Mouse (Mus musculus) myocyte (in vitro differentiated cells): ENCODE data around the gene Nhlh2. TPM values are rescaled to one million over a fixed set of nuclear protein-coding genes. Genes with fewer than 3 reads are reported as not detected.

Experiments
- H3K27me3 ChIP-seq: one replicate; pipeline ENCODE4 v1.6.1; 2011; ENCODE audit not compliant: control insufficient read depth, insufficient read depth, insufficient read length
- H3K36me3 ChIP-seq: one replicate; pipeline ENCODE4 v1.6.1; 2011; ENCODE audit not compliant: control insufficient read depth, insufficient read depth
- H3K4me2 ChIP-seq: one replicate; pipeline ENCODE4 v1.6.1; 2011; ENCODE audit warnings: low read depth, control low read depth
- H3K4me3 ChIP-seq: one replicate; pipeline ENCODE4 v1.5.1; 2011; ENCODE audit warnings: mild to moderate bottlenecking, control low read depth, moderate library complexity
- H3K79me2 ChIP-seq: one replicate; pipeline ENCODE4 v1.6.1; 2011; ENCODE audit not compliant: control insufficient read depth, insufficient read depth
- H3ac ChIP-seq: one replicate; pipeline ENCODE4 v1.6.1; 2011; ENCODE audit not compliant: control insufficient read depth, insufficient read length
- CEBPB ChIP-seq: IDR thresholded peaks from 2 replicates; pipeline ENCODE4 v1.6.1; 2011; ENCODE audit warnings: mild to moderate bottlenecking, moderate library complexity; ENCODE audit not compliant: poor library complexity, insufficient read depth, severe bottlenecking
- E2F4 ChIP-seq: IDR thresholded peaks from one replicate; pipeline ENCODE4 v1.6.1; 2011; ENCODE audit warnings: mild to moderate bottlenecking, control low read depth, moderate library complexity; ENCODE audit not compliant: insufficient read depth
- MAX ChIP-seq: IDR thresholded peaks from one replicate; pipeline ENCODE4 v1.6.1; 2011; ENCODE audit warnings: low read depth, mild to moderate bottlenecking, control low read depth
- MYOD1 ChIP-seq, 3 experiments: IDR thresholded peaks; one replicate each; pipeline ENCODE4 v1.6.1; 2011; ENCODE audit warnings: control low read depth in 2 of 3, low read depth in 2 of 3, mild to moderate bottlenecking in 2 of 3, moderate library complexity in 1 of 3; ENCODE audit not compliant: insufficient read length in 2 of 3, control insufficient read depth in 1 of 3
- MYOG ChIP-seq, 3 experiments: IDR thresholded peaks; one replicate each; pipeline ENCODE4 v1.6.1; 2011; ENCODE audit warnings: control low read depth in 2 of 3, low read depth in 2 of 3, mild to moderate bottlenecking in 2 of 3; ENCODE audit not compliant: insufficient read length in 2 of 3, control insufficient read depth in 1 of 3, insufficient read depth in 1 of 3
- POLR2A ChIP-seq: IDR thresholded peaks from one replicate; pipeline ENCODE4 v1.6.1; 2011; ENCODE audit warnings: low read depth, mild to moderate bottlenecking, control low read depth, moderate library complexity; ENCODE audit not compliant: insufficient read length
- POLR2AphosphoS2 ChIP-seq: IDR thresholded peaks from one replicate; pipeline ENCODE4 v1.6.1; 2011; ENCODE audit warnings: low read depth, control low read depth; ENCODE audit not compliant: insufficient read length
- REST ChIP-seq: IDR thresholded peaks from one replicate; pipeline ENCODE4 v1.6.1; 2011; ENCODE audit warnings: mild to moderate bottlenecking, control low read depth, moderate library complexity; ENCODE audit not compliant: insufficient read depth, insufficient read length
- SRF ChIP-seq: IDR thresholded peaks from one replicate; pipeline ENCODE4 v1.6.1; 2011; ENCODE audit warnings: low read depth; ENCODE audit not compliant: control insufficient read depth, insufficient read length
- TCF12 ChIP-seq: IDR thresholded peaks from one replicate; pipeline ENCODE4 v1.6.1; 2011; ENCODE audit warnings: mild to moderate bottlenecking, control low read depth; ENCODE audit not compliant: poor library complexity, insufficient read depth, severe bottlenecking
- TCF3 ChIP-seq: IDR thresholded peaks from one replicate; pipeline ENCODE4 v1.6.1; 2011; ENCODE audit warnings: low read depth, control low read depth; ENCODE audit not compliant: insufficient read length
- USF1 ChIP-seq: IDR thresholded peaks from one replicate; pipeline ENCODE4 v1.6.1; 2011; ENCODE audit warnings: low read depth, mild to moderate bottlenecking, control low read depth, moderate library complexity
- polyA plus RNA-seq: library from polyadenylated mRNA; unstranded; fragments of >200 nt; fragmentation: generic; extraction: Trizol; gene quantifications from one replicate; pipeline ENCODE4 v1.2.1, GENCODE M21; 2012; ENCODE audit warnings: missing spikeins

The Nhlh2 gene
- polyA plus RNA-seq, 1 experiment, result 0.05 TPM

- no peaks in the 10 kb centered on the region for H3K36me3 ChIP-seq
- no peak overlapping the region for H3K4me2 ChIP-seq
- no peaks in the 10 kb centered on the region for H3K27me3 ChIP-seq
- TF ChIP-seq MYOG (IDR thresholded peaks at IDR 0.05; ENCODE audit: control insufficient read depth in 1 of 3, insufficient read depth in 1 of 3, insufficient read length in 2 of 3, low read depth in 2 of 3) (no peak), MAX (no peak), POLR2A (no peak), CEBPB (no peak), USF1 (no peak), SRF (no peak), REST (no peak), E2F4 (no peak), POLR2AphosphoS2 (no peak), TCF3 (no peak), MYOD1 (IDR thresholded peaks at IDR 0.05; ENCODE audit: control insufficient read depth in 1 of 3, insufficient read length in 2 of 3, low read depth in 2 of 3) (no peak), TCF12 (no peak)
- no peak overlapping the region for H3ac ChIP-seq
- H3K79me2 ChIP-seq, result no peaks in the 10 kb centered on the region
- H3K4me3 ChIP-seq, result no peak overlapping the region
These were observed 43.4 kb downstream of the Nhlh2 start for GRCm38 (mm10) chr3:102053293-102053692.

GRCm38 (mm10) chr3:102055878-102056277 lies 46.0 kb downstream of the Nhlh2 start:
- H3K4me3 ChIP-seq, result no peak overlapping the region
- no peak overlapping the region for H3K4me2 ChIP-seq
- H3K36me3 ChIP-seq, result no peaks in the 10 kb centered on the region
- no peaks in the 10 kb centered on the region for H3K27me3 ChIP-seq
- H3K79me2 ChIP-seq, result no peaks in the 10 kb centered on the region
- no peak overlapping the region for H3ac ChIP-seq
- TF ChIP-seq POLR2A (no peak), MAX (no peak), REST (no peak), E2F4 (no peak), USF1 (no peak), TCF3 (no peak), SRF (no peak), CEBPB (no peak), POLR2AphosphoS2 (no peak), MYOG (IDR thresholded peaks at IDR 0.05; ENCODE audit: control insufficient read depth in 1 of 3, insufficient read depth in 1 of 3, insufficient read length in 2 of 3, low read depth in 2 of 3) (no peak), TCF12 (no peak), MYOD1 (IDR thresholded peaks at IDR 0.05; ENCODE audit: control insufficient read depth in 1 of 3, insufficient read length in 2 of 3, low read depth in 2 of 3) (no peak)

GRCm38 (mm10) chr3:102060065-102060464 lies 50.2 kb downstream of the Nhlh2 start:
- TF ChIP-seq POLR2A (no peak), MYOG (IDR thresholded peaks at IDR 0.05; ENCODE audit: control insufficient read depth in 1 of 3, insufficient read depth in 1 of 3, insufficient read length in 2 of 3, low read depth in 2 of 3) (no peak), REST (no peak), CEBPB (no peak), SRF (no peak), MYOD1 (IDR thresholded peaks at IDR 0.05; ENCODE audit: control insufficient read depth in 1 of 3, insufficient read length in 2 of 3, low read depth in 2 of 3) (no peak), TCF3 (no peak), MAX (no peak), E2F4 (no peak), TCF12 (no peak), POLR2AphosphoS2 (no peak), USF1 (no peak)
- H3K4me3 ChIP-seq, result no peak overlapping the region
- H3K36me3 ChIP-seq, result no peaks in the 10 kb centered on the region
- H3K27me3 ChIP-seq, result no peaks in the 10 kb centered on the region
- H3ac ChIP-seq, result no peak overlapping the region
- H3K4me2 ChIP-seq, result no peak overlapping the region
- no peaks in the 10 kb centered on the region for H3K79me2 ChIP-seq

- no peak for TF ChIP-seq TCF3
- TF ChIP-seq POLR2AphosphoS2, result no peak
- TF ChIP-seq E2F4, result no peak
- TF ChIP-seq REST, result no peak
- no peak for TF ChIP-seq CEBPB
- TF ChIP-seq SRF, result no peak
- no peak for TF ChIP-seq USF1
- TF ChIP-seq POLR2A, result no peak
- TF ChIP-seq MYOG (IDR thresholded peaks at IDR 0.05; ENCODE audit: control insufficient read depth in 1 of 3, insufficient read depth in 1 of 3, insufficient read length in 2 of 3, low read depth in 2 of 3), result no peak
- no peak for TF ChIP-seq TCF12
- no peak for TF ChIP-seq MAX
- TF ChIP-seq MYOD1 (IDR thresholded peaks at IDR 0.05; ENCODE audit: control insufficient read depth in 1 of 3, insufficient read length in 2 of 3, low read depth in 2 of 3), result no peak
- Histone ChIP-seq H3ac (no peak overlapping the region), H3K4me2 (no peak overlapping the region), H3K79me2 (no peaks in the 10 kb centered on the region), H3K36me3 (no peaks in the 10 kb centered on the region), H3K27me3 (no peaks in the 10 kb centered on the region), H3K4me3 (no peak overlapping the region)
These were observed 52.2 kb downstream of the Nhlh2 start for GRCm38 (mm10) chr3:102061923-102062670.
